Mouse (Mus musculus) liver, postnatal 0 days (tissue): ENCODE results near the gene Gm48551. TPM values are rescaled to one million over a fixed set of nuclear protein-coding genes. Genes with fewer than 3 reads are reported as not detected.

Source experiments
- ATAC-seq: fragments of 200-750 bp; cut with Nextera tagmentation; 2 replicates; pipeline ENCODE4 v1.8.0; 2017; ENCODE audit warnings: mild to moderate bottlenecking, moderate library complexity
- DNase-seq: peaks from one replicate; pipeline ENCODE4 v3.0.0-alpha.2; 2016
- H3K27ac ChIP-seq: fragments of 300-500 bp; sonication (generic); 2 replicates; pipeline ENCODE4 v1.5.1; 2014; ENCODE audit warnings: antibody characterized with exemption, moderate library complexity, mild to moderate bottlenecking, low read depth
- H3K27me3 ChIP-seq: fragments of 300-500 bp; sonication (generic); 2 replicates; pipeline ENCODE4 v1.6.1; 2014; ENCODE audit warnings: low read length, control low read depth, mixed read lengths; ENCODE audit not compliant: insufficient read depth
- H3K36me3 ChIP-seq: fragments of 300-500 bp; sonication (generic); replicated peaks from 2 replicates; pipeline ENCODE4 v1.6.1; 2014; ENCODE audit warnings: mild to moderate bottlenecking, control low read depth, low read length, moderate library complexity, mixed read lengths; ENCODE audit not compliant: insufficient read depth
- H3K4me1 ChIP-seq: fragments of 300-500 bp; sonication (generic); 2 replicates; pipeline ENCODE4 v1.6.1; 2014; ENCODE audit warnings: antibody characterized with exemption, mild to moderate bottlenecking, control low read depth; ENCODE audit not compliant: insufficient read depth
- H3K4me2 ChIP-seq: fragments of 300-500 bp; sonication (generic); 2 replicates; pipeline ENCODE4 v1.6.1; 2014; ENCODE audit warnings: low read depth, mild to moderate bottlenecking, low read length, moderate library complexity, mixed read lengths
- H3K4me3 ChIP-seq: fragments of 300-500 bp; sonication (generic); 2 replicates; pipeline ENCODE4 v1.5.1; 2014; ENCODE audit warnings: low read depth, low read length
- H3K9ac ChIP-seq: fragments of 300-500 bp; sonication (generic); replicated peaks from 2 replicates; pipeline ENCODE4 v1.6.1; 2014; ENCODE audit warnings: mild to moderate bottlenecking, moderate library complexity
- H3K9me3 ChIP-seq: fragments of 300-500 bp; sonication (generic); 2 replicates; pipeline ENCODE4 v1.6.1; 2016; ENCODE audit warnings: mild to moderate bottlenecking, control low read depth, low read length, mixed read lengths
- CTCF ChIP-seq: sonication (generic); IDR thresholded peaks from 2 replicates; pipeline ENCODE4 v1.5.1; 2016; ENCODE audit warnings: antibody characterized with exemption, low read depth
- EP300 ChIP-seq: IDR thresholded peaks from 2 replicates; pipeline ENCODE4 v1.6.1; 2016; ENCODE audit warnings: antibody characterized with exemption, low read depth, mild to moderate bottlenecking
- WGBS: fragments of 180-500 bp; shearing (Covaris S2); extraction: QIAGEN DNeasy Blood & Tissue Kit; methylation state at CpG from one replicate; pipeline ENCODE4 v1.1.7; 2014; ENCODE audit not compliant: insufficient replicate concordance; 5-methylcytosine and 5-hydroxymethylcytosine counted together
- polyA plus RNA-seq: library from polyadenylated mRNA; unstranded; fragments of >200 nt; fragmentation: Nextera tagmentation; extraction: Ambion mirVana; gene quantifications from 2 replicates; pipeline ENCODE4 v1.2.1, GENCODE M21; 2015

Gm48551 gene
- polyA plus RNA-seq, 1 experiment from 2014 or later: 0.70 TPM

- no peak for TF ChIP-seq CTCF
- no peak for TF ChIP-seq EP300
- no peak for DNase-seq
- Histone ChIP-seq H3K9me3 (no peaks in the 10 kb centered on the region), H3K36me3 (peaks cover 3% of the 10 kb centered on the region; the same call in 1 of the 2 replicates), H3K27me3 (peaks cover 30% of the 10 kb centered on the region), H3K4me2 (peak within 1 kb of the TSS; percentile 75), H3K4me3 (peak within 1 kb of the TSS; percentile 48), H3K4me1 (peaks cover 18% of the 10 kb centered on the region), H3K9ac (0 out of 2 replicates have a peak within 1 kb of the TSS, but pooled peaks have one; percentile 36), H3K27ac (no peak within 1 kb of the TSS)
- no peak for ATAC-seq
- WGBS: 6% methylated on average over 45 of the region's 67 CpGs
These were observed 41.4 kb upstream of the Gm48551 start, which contains the start of gene Gipc3 for GRCm38 (mm10) chr10:81342686-81343505. TSS of gene Gipc3 (minus strand) at chr10:81343266.

GRCm38 (mm10) chr10:81344421-81345161, 39.7 kb upstream of the Gm48551 start:
- DNase-seq (no peak), ATAC-seq (no peak)
- no peak overlapping the region for H3K9ac ChIP-seq
- H3K4me1 ChIP-seq: peaks cover 29% of the 10 kb centered on the region
- H3K4me2 ChIP-seq: no peak overlapping the region
- TF ChIP-seq EP300 (no peak), CTCF (peak; percentile 61)
- H3K9me3 ChIP-seq: no peaks in the 10 kb centered on the region
- H3K27ac ChIP-seq: no peak overlapping the region
- H3K36me3 ChIP-seq: peaks cover 10% of the 10 kb centered on the region
- peaks cover 30% of the 10 kb centered on the region for H3K27me3 ChIP-seq
- H3K4me3 ChIP-seq: no peak overlapping the region
- WGBS: 38% methylated on average over 8 of the region's 8 CpGs

GRCm38 (mm10) chr10:81345162-81345534, 39.1 kb upstream of the Gm48551 start:
- WGBS: 67% methylated on average over 4 of the region's 4 CpGs
- TF ChIP-seq EP300 (no peak), CTCF (no peak)
- DNase-seq (no peak), ATAC-seq (no peak)
- Histone ChIP-seq H3K9me3 (no peaks in the 10 kb centered on the region), H3K27me3 (peaks cover 30% of the 10 kb centered on the region), H3K27ac (no peak overlapping the region), H3K9ac (no peak overlapping the region), H3K4me1 (peaks cover 33% of the 10 kb centered on the region), H3K36me3 (peaks cover 10% of the 10 kb centered on the region), H3K4me3 (no peak overlapping the region), H3K4me2 (no peak overlapping the region)

- H3K4me2 ChIP-seq: peak overlapping the region; percentile 75
- TF ChIP-seq EP300 (no peak), CTCF (peak; percentile 37)
- WGBS: 16% methylated on average over 50 of the region's 55 CpGs
- 0 out of 2 replicates have a peak overlapping the region, but pooled peaks have one; percentile 16 for H3K9ac ChIP-seq
- peaks cover 30% of the 10 kb centered on the region for H3K27me3 ChIP-seq
- H3K9me3 ChIP-seq: no peaks in the 10 kb centered on the region
- peak overlapping the region; percentile 30 for H3K4me3 ChIP-seq
- peaks cover 10% of the 10 kb centered on the region for H3K36me3 ChIP-seq
- H3K27ac ChIP-seq: no peak overlapping the region
- DNase-seq (peak; percentile 90), ATAC-seq (peak; percentile 9; the same call in 1 of the 2 replicates)
- H3K4me1 ChIP-seq: peaks cover 35% of the 10 kb centered on the region
These were observed 37.7 kb upstream of the Gm48551 start for GRCm38 (mm10) chr10:81346453-81347067.

GRCm38 (mm10) chr10:81349146-81349545, 35.1 kb upstream of the Gm48551 start:
- Histone ChIP-seq H3K27ac (peak overlapping the region; percentile 89), H3K27me3 (peaks cover 6% of the 10 kb centered on the region; the same call in 1 of the 2 replicates), H3K4me3 (peak overlapping the region; percentile 89), H3K9me3 (no peaks in the 10 kb centered on the region), H3K4me1 (peaks cover 47% of the 10 kb centered on the region), H3K36me3 (peaks cover 10% of the 10 kb centered on the region), H3K9ac (peak overlapping the region; percentile 87), H3K4me2 (peak overlapping the region; percentile 99)
- WGBS: 12% methylated on average over 12 of the region's 12 CpGs
- no peak for TF ChIP-seq CTCF
- no peak for TF ChIP-seq EP300
- ATAC-seq (no peak), DNase-seq (peak; percentile 71)

GRCm38 (mm10) chr10:81349961-81350350, 34.3 kb upstream of the Gm48551 start:
- DNase-seq: no peak
- Histone ChIP-seq H3K27ac (peak overlapping the region; percentile 89), H3K36me3 (peaks cover 10% of the 10 kb centered on the region), H3K4me1 (peaks cover 47% of the 10 kb centered on the region), H3K4me2 (peak overlapping the region; percentile 99), H3K27me3 (no peaks in the 10 kb centered on the region), H3K9ac (peak overlapping the region; percentile 87), H3K9me3 (no peaks in the 10 kb centered on the region), H3K4me3 (peak overlapping the region; percentile 89)
- WGBS: 2% methylated on average over 25 of the region's 29 CpGs
- TF ChIP-seq CTCF: no peak
- TF ChIP-seq EP300: no peak
- ATAC-seq: no peak
